Mouse (Mus musculus): ENCODE results near the gene Syndig1l. TPM values are rescaled to one million over a fixed set of nuclear protein-coding genes. Genes with fewer than 3 reads are reported as not detected.

The Syndig1l gene
- total and polyA plus RNA-seq, 3 experiments: not detected

DNA sequence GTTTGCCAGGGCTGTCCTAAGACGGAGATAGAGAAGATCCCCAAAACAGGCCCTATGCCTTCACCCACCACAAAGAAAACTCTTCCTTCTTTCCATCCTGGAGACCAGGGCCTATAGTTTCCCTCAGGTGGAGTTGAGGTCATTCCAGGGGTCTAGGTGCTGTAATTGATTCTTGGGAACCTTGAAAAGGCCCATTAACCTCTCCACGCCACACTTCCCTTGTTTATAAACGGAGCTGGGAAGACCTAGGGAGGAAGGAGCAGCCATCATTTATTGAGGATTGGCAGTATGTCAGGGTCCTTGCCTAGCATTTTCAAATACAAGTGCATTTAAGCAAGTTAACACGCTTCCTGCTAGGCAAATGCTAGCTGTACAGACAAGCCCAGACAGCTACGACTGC lies 28.8 kb upstream of the Syndig1l start:
- no peak for TF ChIP-seq POLR2A (IDR thresholded peaks at IDR 0.05; ENCODE audit: insufficient read depth, low read depth, low read length)
- TF ChIP-seq CTCF (IDR thresholded peaks at IDR 0.05): no peak
- no peak for TF ChIP-seq EP300 (IDR thresholded peaks at IDR 0.05; ENCODE audit: insufficient read depth, low read depth, low read length)
- WGBS: 73% methylated on average over 5 of the region's 5 CpGs
- H3K9ac ChIP-seq (ENCODE audit: low read depth, low read length): no peak overlapping the region

DNA sequence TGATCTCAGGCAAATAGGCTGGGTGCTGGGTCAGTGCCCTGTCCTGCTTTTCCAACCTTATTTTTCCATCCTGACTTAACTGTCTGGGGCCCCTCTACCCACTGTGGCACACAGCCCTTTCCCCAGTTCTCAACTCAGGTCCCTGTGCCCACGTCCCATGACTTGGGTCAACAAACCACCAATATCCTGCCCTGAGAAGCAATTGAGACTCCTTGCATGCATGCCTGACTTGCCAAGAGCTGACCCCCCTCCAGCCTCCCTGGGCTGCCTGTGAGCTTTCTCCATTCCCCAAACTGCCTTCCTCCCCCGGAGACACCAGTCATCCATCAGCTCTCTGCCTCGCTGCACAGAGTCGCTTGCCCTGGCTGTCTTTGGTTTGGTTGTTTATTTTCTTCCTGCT lies 28.4 kb upstream of the Syndig1l start:
- no peak overlapping the region for H3K9ac ChIP-seq (ENCODE audit: low read depth, low read length)
- no peaks in the 10 kb centered on the region for H3K36me3 ChIP-seq (ENCODE audit: control insufficient read depth, insufficient read depth, low read length)
- H3K27ac ChIP-seq: no peak overlapping the region
- TF ChIP-seq CTCF (IDR thresholded peaks at IDR 0.05): no peak
- no peaks in the 10 kb centered on the region for H3K4me1 ChIP-seq (ENCODE audit: control insufficient read depth, insufficient read depth, low read length)
- H3K79me2 ChIP-seq (replicated peaks; ENCODE audit: control insufficient read depth, insufficient read depth, low read length): no peaks in the 10 kb centered on the region
- no peak for DNase-seq
- WGBS: 59% methylated on average over 4 of the region's 4 CpGs
- intact Hi-C loops (cut with DNase I): no loop called here
- H3K4me3 ChIP-seq: no peak overlapping the region
- H3K27me3 ChIP-seq (ENCODE audit: control insufficient read depth, insufficient read depth, low read length): no peaks in the 10 kb centered on the region

More for the DNA sequence above, 28.8 kb upstream of the Syndig1l start:
- DNase-seq: no peak
- no peaks in the 10 kb centered on the region for H3K36me3 ChIP-seq (ENCODE audit: control insufficient read depth, insufficient read depth, low read length)
- H3K4me1 ChIP-seq (ENCODE audit: control insufficient read depth, insufficient read depth, low read length): no peaks in the 10 kb centered on the region
- H3K27me3 ChIP-seq (ENCODE audit: control insufficient read depth, insufficient read depth, low read length): no peaks in the 10 kb centered on the region
- no peak overlapping the region for H3K27ac ChIP-seq
- H3K79me2 ChIP-seq (replicated peaks; ENCODE audit: control insufficient read depth, insufficient read depth, low read length): no peaks in the 10 kb centered on the region
- no peak overlapping the region for H3K4me3 ChIP-seq
- intact Hi-C loops (cut with DNase I): no loop called here

DNA sequence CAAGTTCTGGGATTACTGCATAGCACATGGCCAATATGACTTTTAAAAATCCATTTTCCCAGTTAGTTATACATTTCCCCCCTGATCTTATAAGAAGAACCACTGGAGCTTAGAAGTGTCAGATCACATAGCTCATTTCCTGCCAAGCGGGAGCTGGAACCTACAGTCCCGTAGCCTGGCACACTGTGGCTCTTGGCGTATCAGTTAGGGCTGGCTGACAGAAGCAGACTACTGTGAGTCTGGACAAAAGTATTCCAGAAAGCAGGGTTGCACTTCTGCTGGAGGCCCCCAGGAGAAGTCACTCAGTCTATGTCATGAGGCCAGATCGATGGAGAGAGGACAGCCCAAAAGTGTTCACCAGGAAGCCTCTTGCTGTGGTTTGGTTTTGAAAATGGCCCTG lies 27.8 kb upstream of the Syndig1l start:
- TF ChIP-seq EP300 (IDR thresholded peaks at IDR 0.05; ENCODE audit: insufficient read depth, low read depth, low read length) (no peak), CTCF (IDR thresholded peaks at IDR 0.05) (no peak), POLR2A (IDR thresholded peaks at IDR 0.05; ENCODE audit: insufficient read depth, low read depth, low read length) (no peak)
- Histone ChIP-seq H3K4me3 (no peak overlapping the region), H3K27ac (no peak overlapping the region), H3K9ac (ENCODE audit: low read depth, low read length) (no peak overlapping the region), H3K79me2 (replicated peaks; ENCODE audit: control insufficient read depth, insufficient read depth, low read length) (no peaks in the 10 kb centered on the region), H3K4me1 (ENCODE audit: control insufficient read depth, insufficient read depth, low read length) (no peaks in the 10 kb centered on the region), H3K27me3 (ENCODE audit: control insufficient read depth, insufficient read depth, low read length) (no peaks in the 10 kb centered on the region), H3K36me3 (ENCODE audit: control insufficient read depth, insufficient read depth, low read length) (no peaks in the 10 kb centered on the region)
- 62% methylated on average over 4 of the region's 4 CpGs for WGBS
- DNase-seq: no peak
- intact Hi-C loops (cut with DNase I): no loop called here

DNA sequence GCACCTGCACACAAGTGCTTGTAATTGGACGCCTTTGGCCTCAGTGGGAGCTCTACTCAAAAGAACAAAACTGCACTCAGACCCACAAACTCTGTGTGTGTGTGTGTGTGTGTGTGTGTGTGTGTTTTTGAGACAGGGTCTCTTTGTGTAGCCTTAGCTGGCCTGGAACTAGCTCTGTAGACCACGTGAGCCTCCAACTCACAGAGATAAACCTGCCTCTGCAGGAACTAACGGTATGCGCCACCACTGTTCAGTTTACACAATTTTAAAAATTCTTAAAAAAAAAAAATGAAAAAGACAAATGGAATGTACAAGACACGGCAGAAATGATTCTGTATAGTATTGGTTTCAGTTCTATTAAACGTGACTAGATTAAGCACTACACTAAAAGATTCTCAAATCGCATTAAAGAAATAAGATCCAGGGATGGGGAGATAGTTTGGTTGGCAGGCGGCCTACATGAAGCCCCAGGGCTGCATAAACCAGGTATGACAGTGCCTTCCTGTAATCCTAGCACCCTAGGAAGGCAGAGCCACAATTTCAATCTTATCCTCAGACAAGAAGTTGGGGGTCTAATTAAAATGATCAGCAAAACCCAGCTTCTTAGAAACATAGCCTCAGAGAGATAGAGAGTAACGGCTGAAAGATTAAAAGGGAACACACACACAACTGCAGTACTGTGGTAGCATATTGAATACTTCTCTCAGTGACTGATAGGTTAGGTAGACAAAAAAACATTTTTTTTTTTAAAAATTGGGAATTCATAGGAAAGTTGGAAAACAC lies 20.0 kb upstream of the Syndig1l start:
- H3K9ac ChIP-seq (ENCODE audit: low read depth, low read length): no peak overlapping the region
- H3K27ac ChIP-seq: no peak overlapping the region
- no peaks in the 10 kb centered on the region for H3K27me3 ChIP-seq (ENCODE audit: control insufficient read depth, insufficient read depth, low read length)
- no peak overlapping the region for H3K4me3 ChIP-seq
- 85% methylated on average over 9 of the region's 9 CpGs for WGBS
- no peaks in the 10 kb centered on the region for H3K79me2 ChIP-seq (replicated peaks; ENCODE audit: control insufficient read depth, insufficient read depth, low read length)
- H3K4me1 ChIP-seq (ENCODE audit: control insufficient read depth, insufficient read depth, low read length): no peaks in the 10 kb centered on the region
- intact Hi-C loops (cut with DNase I): no loop called here
- no peak for DNase-seq
- H3K36me3 ChIP-seq (ENCODE audit: control insufficient read depth, insufficient read depth, low read length): no peaks in the 10 kb centered on the region
- TF ChIP-seq EP300 (IDR thresholded peaks at IDR 0.05; ENCODE audit: insufficient read depth, low read depth, low read length): no peak
- no peak for TF ChIP-seq POLR2A (IDR thresholded peaks at IDR 0.05; ENCODE audit: insufficient read depth, low read depth, low read length)
- TF ChIP-seq CTCF (IDR thresholded peaks at IDR 0.05): no peak

DNA sequence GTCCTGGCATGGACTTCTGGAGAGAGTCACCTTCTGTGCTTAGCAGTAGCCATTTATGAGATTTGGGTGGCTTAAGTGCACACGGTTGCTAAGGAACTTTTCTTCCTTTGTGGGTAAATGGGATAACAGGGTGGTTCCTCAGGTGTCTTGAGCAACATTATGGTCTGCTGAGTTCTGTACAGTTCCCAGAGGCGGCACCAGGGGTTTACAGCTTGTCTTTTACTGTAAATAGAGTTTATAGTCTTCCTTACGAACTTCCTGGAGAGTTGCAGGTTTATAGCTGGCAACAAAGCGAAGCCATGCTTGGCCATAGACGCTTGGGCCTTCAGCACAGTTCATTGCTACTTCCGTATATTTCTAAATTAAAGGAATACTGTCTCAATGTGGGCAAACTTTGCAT lies 15.9 kb upstream of the Syndig1l start:
- no peaks in the 10 kb centered on the region for H3K79me2 ChIP-seq (replicated peaks; ENCODE audit: control insufficient read depth, insufficient read depth, low read length)
- H3K4me1 ChIP-seq (ENCODE audit: control insufficient read depth, insufficient read depth, low read length): no peaks in the 10 kb centered on the region
- H3K36me3 ChIP-seq (ENCODE audit: control insufficient read depth, insufficient read depth, low read length): no peaks in the 10 kb centered on the region
- TF ChIP-seq CTCF (IDR thresholded peaks at IDR 0.05) (no peak), POLR2A (IDR thresholded peaks at IDR 0.05; ENCODE audit: insufficient read depth, low read depth, low read length) (no peak), EP300 (IDR thresholded peaks at IDR 0.05; ENCODE audit: insufficient read depth, low read depth, low read length) (no peak)
- intact Hi-C loops (cut with DNase I): no loop called here
- H3K27ac ChIP-seq: no peak overlapping the region
- H3K27me3 ChIP-seq (ENCODE audit: control insufficient read depth, insufficient read depth, low read length): no peaks in the 10 kb centered on the region
- no peak overlapping the region for H3K4me3 ChIP-seq
- 80% methylated on average over 6 of the region's 6 CpGs for WGBS
- H3K9ac ChIP-seq (ENCODE audit: low read depth, low read length): no peak overlapping the region
- no peak for DNase-seq

DNA sequence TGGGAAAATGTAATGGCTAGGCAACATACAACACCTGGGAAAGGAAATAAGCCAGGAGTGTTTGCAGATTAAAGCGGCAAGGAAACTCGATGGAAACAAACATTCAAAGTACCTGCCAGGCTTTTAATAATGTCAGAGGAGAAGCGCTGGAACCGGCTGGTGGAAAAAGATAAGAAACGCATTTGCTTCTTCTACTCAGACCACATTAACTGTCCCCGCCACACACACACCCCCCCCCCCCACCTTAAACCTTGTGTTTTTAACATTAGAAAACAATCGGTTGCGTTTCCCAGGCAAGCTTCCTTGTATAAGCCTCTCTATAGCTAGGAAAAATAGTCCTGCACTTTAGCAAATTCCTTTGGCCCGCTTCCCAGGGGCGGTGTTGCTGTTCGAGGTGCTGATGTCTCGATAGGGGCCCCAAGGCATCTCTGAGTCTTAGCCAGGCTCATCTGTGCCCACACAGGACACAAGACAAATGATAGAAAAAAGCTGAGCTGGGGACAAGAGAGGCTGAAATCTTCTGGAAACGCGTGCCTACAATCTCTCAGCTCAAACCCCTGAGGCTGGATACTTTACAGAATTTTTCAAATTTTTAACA lies 11.3 kb upstream of the Syndig1l start:
- TF ChIP-seq EP300 (IDR thresholded peaks at IDR 0.05; ENCODE audit: insufficient read depth, low read depth, low read length) (no peak), POLR2A (IDR thresholded peaks at IDR 0.05; ENCODE audit: insufficient read depth, low read depth, low read length) (no peak), CTCF (IDR thresholded peaks at IDR 0.05) (no peak)

More for the DNA sequence above, 11.3 kb upstream of the Syndig1l start:
- no peaks in the 10 kb centered on the region for H3K36me3 ChIP-seq (ENCODE audit: control insufficient read depth, insufficient read depth, low read length)
- 7% methylated on average over 14 of the region's 14 CpGs for WGBS
- no peak overlapping the region for H3K27ac ChIP-seq
- no peak overlapping the region for H3K9ac ChIP-seq (ENCODE audit: low read depth, low read length)
- intact Hi-C loops (cut with DNase I): no loop called here
- no peak overlapping the region for H3K4me3 ChIP-seq
- no peak for DNase-seq
- no peaks in the 10 kb centered on the region for H3K79me2 ChIP-seq (replicated peaks; ENCODE audit: control insufficient read depth, insufficient read depth, low read length)
- no peaks in the 10 kb centered on the region for H3K4me1 ChIP-seq (ENCODE audit: control insufficient read depth, insufficient read depth, low read length)
- no peaks in the 10 kb centered on the region for H3K27me3 ChIP-seq (ENCODE audit: control insufficient read depth, insufficient read depth, low read length)
